ENCODE assay signal across 8 mouse cellular contexts in the genomic region with DNA sequence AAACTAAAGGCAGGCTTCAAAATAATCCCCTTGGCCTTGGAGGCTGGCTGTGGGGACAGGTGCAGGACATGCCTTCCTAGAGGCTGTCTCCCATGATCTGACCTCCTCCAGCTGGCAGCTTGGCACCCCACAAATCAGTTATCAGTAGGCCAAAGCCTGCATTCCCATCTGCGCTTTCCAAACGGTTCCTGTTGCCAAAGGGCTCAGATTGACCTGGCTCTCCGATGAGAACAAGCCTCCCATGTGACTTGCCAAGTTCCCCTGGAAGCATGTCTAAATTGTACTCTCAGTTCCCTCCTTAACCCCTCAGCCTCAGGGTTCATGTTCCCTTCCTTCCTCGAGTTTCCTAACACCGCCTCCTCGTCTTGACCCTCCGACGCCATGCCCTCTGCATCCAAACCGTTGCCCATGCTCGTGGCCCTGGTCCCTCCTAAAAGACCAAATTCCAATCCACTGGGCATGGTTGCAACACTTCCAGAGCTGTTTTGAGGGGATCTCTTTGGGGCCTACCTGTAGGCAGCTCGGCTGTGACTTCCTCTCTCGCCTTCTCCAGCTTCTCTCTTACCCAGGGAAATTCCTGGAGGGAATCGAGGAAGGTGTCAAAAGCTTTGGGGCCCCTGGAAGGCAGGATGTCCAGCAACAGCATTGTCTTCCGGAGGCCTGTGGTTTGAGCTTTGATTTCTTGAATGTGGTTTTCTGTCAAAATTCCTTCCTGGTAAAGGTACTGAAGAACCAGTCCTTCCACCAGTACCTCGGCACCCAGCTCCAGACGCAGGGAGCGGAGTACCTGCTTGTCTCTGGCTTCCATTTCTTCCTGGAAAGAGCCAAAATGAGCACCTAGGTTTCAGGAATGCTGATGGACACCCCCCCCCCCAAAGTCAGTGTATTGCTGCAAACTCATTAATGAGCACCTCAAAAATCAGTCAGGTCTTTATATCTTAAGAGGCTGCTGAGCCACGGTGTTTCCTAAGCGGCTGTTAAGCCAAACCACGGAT. TPM values are rescaled to one million over a fixed set of nuclear protein-coding genes. Genes with fewer than 3 reads are reported as not detected.
A peak's percentile ranks its signal among the peaks of the same experiment; 100 is the strongest.
DNase-seq lines count a peak whose midpoint lies in the region; ATAC-seq lines count a peak whose summit lies in the region.

No protein-coding gene starts in this region.

- no peak overlapping the region for H3K9ac ChIP-seq in neural tube, embryonic 15.5 days (replicated peaks)

- WGBS in neural tube, embryonic 15.5 days = 57% methylated on average over 20 of the region's 20 CpGs

- H3K27me3 ChIP-seq in neural tube, embryonic 15.5 days (replicated peaks) = no peaks in the 10 kb centered on the region

- no peaks in the 10 kb centered on the region for H3K9me3 ChIP-seq in neural tube, embryonic 15.5 days (replicated peaks)

- H3K36me3 ChIP-seq in neural tube, embryonic 15.5 days = no peaks in the 10 kb centered on the region

- H3K27ac ChIP-seq in neural tube, embryonic 15.5 days (replicated peaks) = peak overlapping the region; percentile 94

- peak; percentile 61 to 65 for DNase-seq in right cerebral cortex, postnatal 10 days (ENCODE audit: low spot score in 2 of 2)
- DNase-seq in right cerebral cortex, adult 2 months (ENCODE audit: low spot score in 2 of 2) = no peak
- DNase-seq in cerebellum, postnatal 14 days = peak; percentile 87 to 92
- DNase-seq in heart, adult 8-10 months (ENCODE audit: low spot score) = peak; percentile 89
- peak; percentile 63 for DNase-seq in kidney, adult 18-20 months
- peak; percentile 76 to 86 for DNase-seq in lung, adult 18-20 months

- peaks cover 17% of the 10 kb centered on the region for H3K4me1 ChIP-seq in neural tube, embryonic 15.5 days

- H3K4me3 ChIP-seq in neural tube, embryonic 15.5 days (replicated peaks) = peak overlapping the region; percentile 56; the same call in 1 of the 2 replicates

- no peak for ATAC-seq in neural tube, embryonic 15.5 days (ENCODE audit: low FRiP score)
- ATAC-seq in megakaryocyte-erythroid progenitor cell, adult 5-6 weeks (replicated peaks; ENCODE audit: low FRiP score, low TSS enrichment, poor library complexity, severe bottlenecking) = no peak

- peak overlapping the region; percentile 74 for H3K4me2 ChIP-seq in neural tube, embryonic 15.5 days

RNA-seq across cellular contexts. Expression of a gene that starts 1.6 kb away (rescaled TPM):
- 10 to 100 TPM in 2 of 4 experiments, 1 to 10 TPM in 2; 6.6 to 15.0 (median 10.4) TPM for total RNA-seq in heart, adult 8-10 months (2022)
- polyA plus RNA-seq in neural tube, embryonic 15.5 days (2015; fragmentation: Nextera tagmentation; extraction: Ambion mirVana) = 8.2 and 9.8 TPM in 2 replicates
- 5.9 and 8.3 TPM in 2 replicates for total RNA-seq in megakaryocyte-erythroid progenitor cell, adult 5-6 weeks (2014; fragmentation: Nextera tagmentation)
- total RNA-seq in megakaryocyte-erythroid progenitor cell, adult 5-6 weeks (2017) = 0.42 and 2.2 TPM in 2 replicates

Comparison
In these comparisons a context has a peak if more than half of its experiments do, and no peak if none do; other contexts are left out.
1. DNase-seq: peak in right cerebral cortex, postnatal 10 days (2 of 2), cerebellum, postnatal 14 days (2 of 2), heart, adult 8-10 months (single experiment), kidney, adult 18-20 months (single experiment) and lung, adult 18-20 months (2 of 2); none in right cerebral cortex, adult 2 months (0 of 2).